Mouse (Mus musculus) myocyte (in vitro differentiated cells): ENCODE data around the gene Serpinb2. TPM values are rescaled to one million over a fixed set of nuclear protein-coding genes. Genes with fewer than 3 reads are reported as not detected.

Source experiments
- H3K27me3 ChIP-seq: one replicate; pipeline ENCODE4 v1.6.1; 2011; ENCODE audit not compliant: control insufficient read depth, insufficient read depth, insufficient read length
- H3K36me3 ChIP-seq: one replicate; pipeline ENCODE4 v1.6.1; 2011; ENCODE audit not compliant: control insufficient read depth, insufficient read depth
- H3K4me2 ChIP-seq: one replicate; pipeline ENCODE4 v1.6.1; 2011; ENCODE audit warnings: low read depth, control low read depth
- H3K4me3 ChIP-seq: one replicate; pipeline ENCODE4 v1.5.1; 2011; ENCODE audit warnings: mild to moderate bottlenecking, control low read depth, moderate library complexity
- H3K79me2 ChIP-seq: one replicate; pipeline ENCODE4 v1.6.1; 2011; ENCODE audit not compliant: control insufficient read depth, insufficient read depth
- H3ac ChIP-seq: one replicate; pipeline ENCODE4 v1.6.1; 2011; ENCODE audit not compliant: control insufficient read depth, insufficient read length
- CEBPB ChIP-seq: IDR thresholded peaks from 2 replicates; pipeline ENCODE4 v1.6.1; 2011; ENCODE audit warnings: mild to moderate bottlenecking, moderate library complexity; ENCODE audit not compliant: poor library complexity, insufficient read depth, severe bottlenecking
- E2F4 ChIP-seq: IDR thresholded peaks from one replicate; pipeline ENCODE4 v1.6.1; 2011; ENCODE audit warnings: mild to moderate bottlenecking, control low read depth, moderate library complexity; ENCODE audit not compliant: insufficient read depth
- MAX ChIP-seq: IDR thresholded peaks from one replicate; pipeline ENCODE4 v1.6.1; 2011; ENCODE audit warnings: low read depth, mild to moderate bottlenecking, control low read depth
- MYOD1 ChIP-seq, 3 experiments: IDR thresholded peaks; one replicate each; pipeline ENCODE4 v1.6.1; 2011; ENCODE audit warnings: control low read depth in 2 of 3, low read depth in 2 of 3, mild to moderate bottlenecking in 2 of 3, moderate library complexity in 1 of 3; ENCODE audit not compliant: insufficient read length in 2 of 3, control insufficient read depth in 1 of 3
- MYOG ChIP-seq, 3 experiments: IDR thresholded peaks; one replicate each; pipeline ENCODE4 v1.6.1; 2011; ENCODE audit warnings: control low read depth in 2 of 3, low read depth in 2 of 3, mild to moderate bottlenecking in 2 of 3; ENCODE audit not compliant: insufficient read length in 2 of 3, control insufficient read depth in 1 of 3, insufficient read depth in 1 of 3
- POLR2A ChIP-seq: IDR thresholded peaks from one replicate; pipeline ENCODE4 v1.6.1; 2011; ENCODE audit warnings: low read depth, mild to moderate bottlenecking, control low read depth, moderate library complexity; ENCODE audit not compliant: insufficient read length
- POLR2AphosphoS2 ChIP-seq: IDR thresholded peaks from one replicate; pipeline ENCODE4 v1.6.1; 2011; ENCODE audit warnings: low read depth, control low read depth; ENCODE audit not compliant: insufficient read length
- REST ChIP-seq: IDR thresholded peaks from one replicate; pipeline ENCODE4 v1.6.1; 2011; ENCODE audit warnings: mild to moderate bottlenecking, control low read depth, moderate library complexity; ENCODE audit not compliant: insufficient read depth, insufficient read length
- SRF ChIP-seq: IDR thresholded peaks from one replicate; pipeline ENCODE4 v1.6.1; 2011; ENCODE audit warnings: low read depth; ENCODE audit not compliant: control insufficient read depth, insufficient read length
- TCF12 ChIP-seq: IDR thresholded peaks from one replicate; pipeline ENCODE4 v1.6.1; 2011; ENCODE audit warnings: mild to moderate bottlenecking, control low read depth; ENCODE audit not compliant: poor library complexity, insufficient read depth, severe bottlenecking
- TCF3 ChIP-seq: IDR thresholded peaks from one replicate; pipeline ENCODE4 v1.6.1; 2011; ENCODE audit warnings: low read depth, control low read depth; ENCODE audit not compliant: insufficient read length
- USF1 ChIP-seq: IDR thresholded peaks from one replicate; pipeline ENCODE4 v1.6.1; 2011; ENCODE audit warnings: low read depth, mild to moderate bottlenecking, control low read depth, moderate library complexity
- polyA plus RNA-seq: library from polyadenylated mRNA; unstranded; fragments of >200 nt; fragmentation: generic; extraction: Trizol; gene quantifications from one replicate; pipeline ENCODE4 v1.2.1, GENCODE M21; 2012; ENCODE audit warnings: missing spikeins

The Serpinb2 gene
- polyA plus RNA-seq, 1 experiment: 0.06 TPM

GRCm38 (mm10) chr1:107577514-107577913 lies 66.3 kb downstream of the Serpinb2 start:
- Histone ChIP-seq H3K79me2 (no peaks in the 10 kb centered on the region), H3ac (no peak overlapping the region), H3K27me3 (no peaks in the 10 kb centered on the region), H3K4me2 (no peak overlapping the region), H3K36me3 (no peaks in the 10 kb centered on the region), H3K4me3 (no peak overlapping the region)
- TF ChIP-seq USF1 (no peak), E2F4 (no peak), POLR2AphosphoS2 (no peak), MYOD1 (IDR thresholded peaks at IDR 0.05; ENCODE audit: control insufficient read depth in 1 of 3, insufficient read length in 2 of 3, low read depth in 2 of 3) (no peak), POLR2A (no peak), TCF3 (no peak), MYOG (IDR thresholded peaks at IDR 0.05; ENCODE audit: control insufficient read depth in 1 of 3, insufficient read depth in 1 of 3, insufficient read length in 2 of 3, low read depth in 2 of 3) (no peak), CEBPB (no peak), TCF12 (no peak), MAX (no peak), SRF (no peak), REST (no peak)

GRCm38 (mm10) chr1:107581220-107581619 lies 70.0 kb downstream of the Serpinb2 start:
- Histone ChIP-seq H3ac (no peak overlapping the region), H3K4me3 (no peak overlapping the region), H3K27me3 (no peaks in the 10 kb centered on the region), H3K79me2 (no peaks in the 10 kb centered on the region), H3K36me3 (no peaks in the 10 kb centered on the region), H3K4me2 (no peak overlapping the region)
- no peak for TF ChIP-seq TCF3
- TF ChIP-seq REST: no peak
- TF ChIP-seq POLR2AphosphoS2: no peak
- no peak for TF ChIP-seq CEBPB
- no peak for TF ChIP-seq SRF
- TF ChIP-seq TCF12: no peak

GRCm38 (mm10) chr1:107582900-107583299 lies 71.7 kb downstream of the Serpinb2 start:
- Histone ChIP-seq H3K4me2 (no peak overlapping the region), H3K36me3 (no peaks in the 10 kb centered on the region), H3K27me3 (no peaks in the 10 kb centered on the region), H3ac (no peak overlapping the region), H3K4me3 (no peak overlapping the region), H3K79me2 (no peaks in the 10 kb centered on the region)
- TF ChIP-seq E2F4: no peak
- TF ChIP-seq REST: no peak
- no peak for TF ChIP-seq TCF3
- no peak for TF ChIP-seq MYOD1 (IDR thresholded peaks at IDR 0.05; ENCODE audit: control insufficient read depth in 1 of 3, insufficient read length in 2 of 3, low read depth in 2 of 3)
- no peak for TF ChIP-seq POLR2AphosphoS2
- no peak for TF ChIP-seq POLR2A
- no peak for TF ChIP-seq USF1
- no peak for TF ChIP-seq SRF
- TF ChIP-seq CEBPB: no peak
- no peak for TF ChIP-seq MYOG (IDR thresholded peaks at IDR 0.05; ENCODE audit: control insufficient read depth in 1 of 3, insufficient read depth in 1 of 3, insufficient read length in 2 of 3, low read depth in 2 of 3)
- no peak for TF ChIP-seq TCF12
- no peak for TF ChIP-seq MAX

GRCm38 (mm10) chr1:107583958-107584376 lies 72.7 kb downstream of the Serpinb2 start:
- Histone ChIP-seq H3K4me2 (no peak overlapping the region), H3K36me3 (no peaks in the 10 kb centered on the region), H3K4me3 (no peak overlapping the region), H3K27me3 (no peaks in the 10 kb centered on the region), H3K79me2 (no peaks in the 10 kb centered on the region), H3ac (no peak overlapping the region)
- TF ChIP-seq MYOG (IDR thresholded peaks at IDR 0.05; ENCODE audit: control insufficient read depth in 1 of 3, insufficient read depth in 1 of 3, insufficient read length in 2 of 3, low read depth in 2 of 3): no peak
- no peak for TF ChIP-seq MYOD1 (IDR thresholded peaks at IDR 0.05; ENCODE audit: control insufficient read depth in 1 of 3, insufficient read length in 2 of 3, low read depth in 2 of 3)
- TF ChIP-seq SRF: no peak
- TF ChIP-seq CEBPB: no peak
- no peak for TF ChIP-seq REST
- TF ChIP-seq USF1: no peak
- no peak for TF ChIP-seq TCF12

GRCm38 (mm10) chr1:107584932-107585331 lies 73.7 kb downstream of the Serpinb2 start:
- no peak overlapping the region for H3K4me3 ChIP-seq
- H3K4me2 ChIP-seq: no peak overlapping the region
- H3K79me2 ChIP-seq: no peaks in the 10 kb centered on the region
- H3K36me3 ChIP-seq: no peaks in the 10 kb centered on the region
- no peak for TF ChIP-seq MYOD1 (IDR thresholded peaks at IDR 0.05; ENCODE audit: control insufficient read depth in 1 of 3, insufficient read length in 2 of 3, low read depth in 2 of 3)
- no peak for TF ChIP-seq TCF12
- no peak for TF ChIP-seq E2F4
- TF ChIP-seq POLR2AphosphoS2: no peak
- TF ChIP-seq POLR2A: no peak
- no peak for TF ChIP-seq MYOG (IDR thresholded peaks at IDR 0.05; ENCODE audit: control insufficient read depth in 1 of 3, insufficient read depth in 1 of 3, insufficient read length in 2 of 3, low read depth in 2 of 3)
- TF ChIP-seq REST: no peak
- TF ChIP-seq USF1: no peak
- TF ChIP-seq MAX: no peak
- TF ChIP-seq TCF3: no peak
- TF ChIP-seq SRF: no peak
- H3ac ChIP-seq: no peak overlapping the region
- no peaks in the 10 kb centered on the region for H3K27me3 ChIP-seq

Other genes with a start within 250 kb of the Serpinb2 start
- gene Serpinb3b, start 233.1 kb upstream of the Serpinb2 start, polyA plus RNA-seq: not detected
- gene Serpinb3c, start 233.1 kb upstream of the Serpinb2 start, polyA plus RNA-seq: not detected
- gene Serpinb11, start 150.2 kb upstream of the Serpinb2 start, polyA plus RNA-seq: not detected
- gene Serpinb7, start 111.8 kb upstream of the Serpinb2 start, polyA plus RNA-seq: 0.53 TPM
- 5.5 TPM for gene Serpinb8, start 78.6 kb downstream of the Serpinb2 start, polyA plus RNA-seq